Mouse (Mus musculus) E14TG2a.4 (cell line): ENCODE measurements around the gene Thbs3.
A peak's percentile ranks its signal among the peaks of the same experiment; 100 is the strongest.

Experiments
- H3K27me3 ChIP-seq: 2 replicates; pipeline ENCODE4 v1.6.1; 2014; ENCODE audit warnings: low read length, control low read depth; ENCODE audit not compliant: insufficient read depth
- H3K36me3 ChIP-seq: 2 replicates; pipeline ENCODE4 v1.6.1; 2014; ENCODE audit warnings: low read length, control low read depth; ENCODE audit not compliant: insufficient read depth
- H3K4me1 ChIP-seq: replicated peaks from 2 replicates; pipeline ENCODE4 v1.6.1; 2014; ENCODE audit warnings: low read depth, low read length, control low read depth
- H3K4me3 ChIP-seq: replicated peaks from 2 replicates; pipeline ENCODE4 v1.5.1; 2014; ENCODE audit warnings: mild to moderate bottlenecking, low read length
- H3K9me3 ChIP-seq: 2 replicates; pipeline ENCODE4 v1.6.1; 2014; ENCODE audit warnings: low read length, control low read depth
- CTCF ChIP-seq: conservative IDR thresholded peaks from 2 replicates; pipeline ENCODE4 v1.5.1; 2014; ENCODE audit warnings: low read length
- NANOG ChIP-seq: IDR thresholded peaks from 2 replicates; pipeline ENCODE4 v1.6.1; 2014; ENCODE audit warnings: borderline replicate concordance, low read length, mixed read lengths
- POU5F1 ChIP-seq: IDR thresholded peaks from 2 replicates; pipeline ENCODE4 v1.6.1; 2014; ENCODE audit warnings: low read length, borderline replicate concordance

The Thbs3 gene

GRCm38 (mm10) chr3:89218271-89218670 is 3.3 kb downstream of the Thbs3 start:
- peaks cover 41% of the 10 kb centered on the region for H3K36me3 ChIP-seq

GRCm38 (mm10) chr3:89219546-89219945 is 4.6 kb downstream of the Thbs3 start:
- Histone ChIP-seq H3K27me3 (peaks cover 10% of the 10 kb centered on the region; the same call in 1 of the 2 replicates), H3K4me3 (no peak overlapping the region), H3K4me1 (peaks cover 62% of the 10 kb centered on the region), H3K36me3 (peaks cover 49% of the 10 kb centered on the region), H3K9me3 (no peaks in the 10 kb centered on the region)
- TF ChIP-seq POU5F1 (no peak), CTCF (no peak), NANOG (no peak)

More at GRCm38 (mm10) chr3:89218271-89218670, 3.3 kb downstream of the Thbs3 start:
- Histone ChIP-seq H3K4me1 (peaks cover 52% of the 10 kb centered on the region), H3K27me3 (peaks cover 10% of the 10 kb centered on the region; the same call in 1 of the 2 replicates), H3K4me3 (no peak overlapping the region), H3K9me3 (no peaks in the 10 kb centered on the region)
- TF ChIP-seq NANOG (no peak), CTCF (no peak), POU5F1 (no peak)

- H3K4me1 ChIP-seq, result peaks cover 61% of the 10 kb centered on the region
- no peaks in the 10 kb centered on the region for H3K9me3 ChIP-seq
- no peak overlapping the region for H3K4me3 ChIP-seq
- peaks cover 49% of the 10 kb centered on the region for H3K36me3 ChIP-seq
- H3K27me3 ChIP-seq, result peaks cover 10% of the 10 kb centered on the region; the same call in 1 of the 2 replicates
- TF ChIP-seq NANOG (no peak), CTCF (no peak), POU5F1 (no peak)
These were observed 6.2 kb downstream of the Thbs3 start for GRCm38 (mm10) chr3:89221167-89221566.

- Histone ChIP-seq H3K4me1 (peaks cover 75% of the 10 kb centered on the region), H3K36me3 (peaks cover 29% of the 10 kb centered on the region), H3K9me3 (no peaks in the 10 kb centered on the region), H3K27me3 (no peaks in the 10 kb centered on the region), H3K4me3 (peak overlapping the region; percentile 80)
- TF ChIP-seq NANOG (no peak), POU5F1 (no peak), CTCF (no peak)
These were observed 9.8 kb downstream of the Thbs3 start for GRCm38 (mm10) chr3:89224796-89225195.

- peak overlapping the region; percentile 80 for H3K4me3 ChIP-seq
- H3K4me1 ChIP-seq, result peaks cover 78% of the 10 kb centered on the region
- TF ChIP-seq NANOG (no peak), CTCF (no peak), POU5F1 (no peak)
- peaks cover 24% of the 10 kb centered on the region for H3K36me3 ChIP-seq
- peaks cover 4% of the 10 kb centered on the region; the same call in 1 of the 2 replicates for H3K27me3 ChIP-seq
- no peaks in the 10 kb centered on the region for H3K9me3 ChIP-seq
These were observed 10.4 kb downstream of the Thbs3 start for GRCm38 (mm10) chr3:89225321-89225815.

DNA sequence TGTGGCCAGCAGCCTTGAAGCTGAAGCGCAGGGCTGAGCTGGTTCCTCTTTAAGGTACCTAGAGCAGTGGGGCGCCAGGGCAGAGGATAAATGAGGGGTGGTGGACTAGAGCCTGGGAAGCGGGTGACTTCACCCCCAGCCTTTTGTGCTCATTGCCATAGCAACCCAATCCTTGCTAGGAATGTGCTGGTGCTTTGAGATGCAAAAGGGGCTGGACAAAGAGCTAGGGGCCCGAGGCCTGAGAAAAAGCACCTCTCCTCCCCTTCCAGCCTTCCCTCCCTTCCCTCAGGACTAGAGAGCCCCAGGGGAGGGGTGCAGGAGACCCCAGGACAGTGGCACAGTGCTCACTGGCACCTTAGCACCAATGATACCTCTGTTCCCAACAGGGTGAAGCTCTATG is 10.9 kb downstream of the Thbs3 start:
- H3K27me3 ChIP-seq, result peaks cover 10% of the 10 kb centered on the region

GRCm38 (mm10) chr3:89226361-89226760 is 11.4 kb downstream of the Thbs3 start:
- Histone ChIP-seq H3K9me3 (no peaks in the 10 kb centered on the region), H3K36me3 (peaks cover 18% of the 10 kb centered on the region), H3K4me1 (peaks cover 73% of the 10 kb centered on the region), H3K4me3 (peak overlapping the region; percentile 80), H3K27me3 (peaks cover 12% of the 10 kb centered on the region)
- TF ChIP-seq NANOG (no peak), CTCF (no peak), POU5F1 (no peak)

More for the DNA sequence above, 10.9 kb downstream of the Thbs3 start:
- Histone ChIP-seq H3K36me3 (peaks cover 22% of the 10 kb centered on the region), H3K9me3 (no peaks in the 10 kb centered on the region), H3K4me3 (peak overlapping the region; percentile 80), H3K4me1 (peaks cover 78% of the 10 kb centered on the region)
- TF ChIP-seq CTCF (no peak), POU5F1 (peak; percentile 74; the same call in 1 of the 2 replicates), NANOG (no peak)

GRCm38 (mm10) chr3:89226900-89227299 is 11.9 kb downstream of the Thbs3 start, which contains the start of gene Mtx1:
Gene Mtx1, minus strand, starts transcription at chr3:89227088.
- peaks cover 73% of the 10 kb centered on the region for H3K4me1 ChIP-seq
- H3K27me3 ChIP-seq, result peaks cover 17% of the 10 kb centered on the region
- H3K36me3 ChIP-seq, result peaks cover 16% of the 10 kb centered on the region
- no peaks in the 10 kb centered on the region for H3K9me3 ChIP-seq
- H3K4me3 ChIP-seq, result peak within 1 kb of the TSS; percentile 80
- no peak for TF ChIP-seq NANOG
- TF ChIP-seq CTCF, result no peak
- no peak for TF ChIP-seq POU5F1
